Mouse (Mus musculus): Measurements from ENCODE around the gene Rag2. TPM values are rescaled to one million over a fixed set of nuclear protein-coding genes. Genes with fewer than 3 reads are reported as not detected.

Gene Rag2
- total RNA-seq, 2 experiments from 2014 or later: not detected

DNA sequence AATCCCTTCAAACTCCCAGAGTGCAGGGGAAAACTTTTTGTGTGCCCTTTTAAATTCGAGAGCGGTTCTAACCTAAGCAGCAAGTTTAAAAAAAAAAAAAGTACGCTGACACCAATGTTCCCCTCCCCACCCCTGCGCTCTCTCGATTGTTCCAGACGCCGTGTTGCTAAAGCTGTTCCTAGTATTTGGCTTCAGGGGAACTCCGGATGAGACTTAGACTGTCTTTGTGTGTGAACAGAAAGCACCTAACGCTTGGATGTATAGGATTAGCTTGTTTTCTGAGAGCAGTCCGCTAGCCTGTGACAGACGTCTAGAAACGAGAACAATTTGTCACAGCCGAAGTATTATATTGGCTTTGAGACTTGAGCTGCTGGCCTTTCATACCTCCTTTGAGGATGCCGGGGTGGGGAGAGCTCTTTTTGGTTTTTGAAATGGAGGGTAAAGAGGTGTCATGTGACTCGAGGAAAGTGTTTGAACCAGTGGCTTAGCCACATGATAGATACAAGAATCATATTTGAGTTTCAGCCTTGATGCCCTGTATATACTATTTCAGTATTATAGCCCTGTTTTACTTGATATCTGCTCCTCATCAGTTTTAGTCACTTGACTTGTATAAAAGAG is 54.8 kb downstream of the Rag2 start:
- DNase-seq (ENCODE audit: low spot score in 2 of 2): no peak

Other genes with a start within 250 kb of the Rag2 start
- under 1 TPM; 0.20 to 0.30 TPM for gene Rag1, start 24.8 kb downstream of the Rag2 start, total RNA-seq (2021)
- 10 to 100 TPM; 32.1 to 39.6 TPM for gene B230118H07Rik, start 24.8 kb downstream of the Rag2 start, total RNA-seq (2021)
- 10 to 100 TPM; 15.7 to 15.8 TPM for gene Traf6, start 53.7 kb downstream of the Rag2 start, total RNA-seq (2021)